Mouse (Mus musculus): ENCODE data around the gene Golim4. TPM values are rescaled to one million over a fixed set of nuclear protein-coding genes. Genes with fewer than 3 reads are reported as not detected.

The Golim4 gene
- polyA plus RNA-seq, 1 experiment, result 10.4 TPM

DNA sequence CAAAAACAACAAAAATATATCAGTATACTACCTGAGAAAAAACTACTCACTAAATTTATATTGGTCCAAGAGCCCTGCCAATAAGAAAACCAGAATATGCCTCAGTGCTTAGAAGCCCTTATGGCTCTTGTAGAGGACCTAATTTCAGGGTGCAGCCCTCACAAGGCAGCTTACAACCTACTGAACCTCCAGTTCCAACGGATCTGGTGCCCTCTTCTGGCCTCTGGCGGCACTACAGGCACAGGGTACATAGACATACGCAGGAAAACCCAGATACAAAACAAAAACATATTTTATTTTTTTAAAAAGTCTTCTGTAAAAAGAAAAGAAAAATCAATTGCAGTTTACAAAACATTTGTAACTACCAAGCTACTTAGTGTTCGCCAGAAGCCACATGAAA lies 95.1 kb downstream of the Golim4 start:
- peak; percentile 37 to 74 for DNase-seq (ENCODE audit: low read depth in 1 of 2, low spot score in 2 of 2)
- Histone ChIP-seq H3K27me3 (ENCODE audit: control insufficient read depth, insufficient read depth, low read length) (no peaks in the 10 kb centered on the region), H3K4me1 (ENCODE audit: control insufficient read depth, insufficient read depth, insufficient read length) (no peaks in the 10 kb centered on the region), H3K4me3 (ENCODE audit: extremely low read depth, insufficient read depth, insufficient read length) (no peak overlapping the region), H3K36me3 (ENCODE audit: control insufficient read depth, insufficient read depth, low read length) (no peaks in the 10 kb centered on the region), H3K27ac (ENCODE audit: insufficient read depth, low read length) (no peak overlapping the region)
- WGBS, result 28% methylated on average over 4 of the region's 4 CpGs
- no peak for TF ChIP-seq POLR2A (IDR thresholded peaks at IDR 0.05; ENCODE audit: low read depth, low read length)
- TF ChIP-seq CTCF (IDR thresholded peaks at IDR 0.05; ENCODE audit: extremely low read depth, insufficient read depth, insufficient read length, insufficient replicate concordance), result peak; percentile 85; the same call in 1 of the 2 replicates

DNA sequence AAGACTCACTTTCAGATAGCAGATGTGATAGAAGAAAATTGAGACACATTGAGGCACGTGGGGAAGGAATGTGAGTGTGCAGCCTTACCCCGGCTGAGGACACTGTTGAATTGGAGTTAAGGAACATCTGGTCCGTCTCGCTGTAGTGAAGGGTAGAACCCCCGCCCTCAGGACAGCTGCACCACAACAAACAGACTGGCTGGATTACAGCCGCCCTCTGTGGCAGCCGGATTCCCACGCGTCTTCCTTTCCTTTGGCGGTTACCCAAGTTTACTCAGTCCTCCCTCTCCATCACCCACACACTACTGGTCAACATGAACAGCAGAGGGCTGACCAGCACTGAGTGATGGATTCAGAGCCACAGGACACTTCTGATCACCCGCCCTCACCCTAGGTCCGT lies 96.0 kb downstream of the Golim4 start:
- Histone ChIP-seq H3K27me3 (ENCODE audit: control insufficient read depth, insufficient read depth, low read length) (no peaks in the 10 kb centered on the region), H3K36me3 (ENCODE audit: control insufficient read depth, insufficient read depth, low read length) (no peaks in the 10 kb centered on the region), H3K27ac (ENCODE audit: insufficient read depth, low read length) (no peak overlapping the region), H3K4me1 (ENCODE audit: control insufficient read depth, insufficient read depth, insufficient read length) (no peaks in the 10 kb centered on the region), H3K4me3 (ENCODE audit: extremely low read depth, insufficient read depth, insufficient read length) (no peak overlapping the region)
- no peak for TF ChIP-seq CTCF (IDR thresholded peaks at IDR 0.05; ENCODE audit: extremely low read depth, insufficient read depth, insufficient read length, insufficient replicate concordance)
- no peak for TF ChIP-seq POLR2A (IDR thresholded peaks at IDR 0.05; ENCODE audit: low read depth, low read length)
- no peak for DNase-seq (ENCODE audit: low read depth in 1 of 2, low spot score in 2 of 2)
- 77% methylated on average over 12 of the region's 12 CpGs for WGBS

DNA sequence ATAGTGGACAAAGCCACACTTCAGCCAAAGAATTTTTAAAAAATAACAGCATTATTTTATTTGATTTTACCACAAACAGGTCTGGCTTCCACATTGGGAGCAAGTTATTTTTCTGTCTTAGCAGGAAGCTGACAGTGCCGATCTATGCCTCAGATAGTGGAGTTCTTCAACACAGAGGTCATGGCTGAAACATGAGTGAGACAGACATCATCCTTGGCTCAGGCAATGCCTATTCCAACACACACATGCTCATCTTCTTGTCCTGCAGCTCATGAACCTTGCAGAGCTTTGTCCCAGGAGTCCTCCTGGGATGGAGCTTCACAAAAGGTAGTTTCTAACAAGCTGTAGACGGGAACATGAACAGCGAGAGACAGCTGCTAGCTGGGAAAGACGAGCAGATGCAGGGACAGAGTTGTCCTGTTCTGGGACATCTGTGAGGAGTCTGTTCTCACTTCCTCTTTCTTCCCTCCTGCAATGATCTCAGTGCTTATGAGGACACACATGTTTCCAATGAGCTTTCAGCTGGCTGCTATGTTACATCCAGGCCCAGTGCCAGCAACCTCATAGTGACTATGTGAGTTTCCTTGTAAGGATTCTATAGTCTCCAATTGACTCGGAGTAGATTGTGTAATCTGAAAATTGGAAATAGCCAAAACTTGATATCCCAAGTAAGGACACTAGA lies 121.3 kb downstream of the Golim4 start:
- H3K36me3 ChIP-seq (ENCODE audit: control insufficient read depth, insufficient read depth, low read length), result no peaks in the 10 kb centered on the region
- 37% methylated on average over 5 of the region's 5 CpGs for WGBS
- H3K27ac ChIP-seq (ENCODE audit: insufficient read depth, low read length), result no peak overlapping the region
- DNase-seq (ENCODE audit: low read depth in 1 of 2, low spot score in 2 of 2), result peak in 1 of 2 experiments; percentile 5
- no peak for TF ChIP-seq POLR2A (IDR thresholded peaks at IDR 0.05; ENCODE audit: low read depth, low read length)
- no peak for TF ChIP-seq CTCF (IDR thresholded peaks at IDR 0.05; ENCODE audit: extremely low read depth, insufficient read depth, insufficient read length, insufficient replicate concordance)
- no peak overlapping the region for H3K4me3 ChIP-seq (ENCODE audit: extremely low read depth, insufficient read depth, insufficient read length)
- peaks cover 10% of the 10 kb centered on the region for H3K4me1 ChIP-seq (ENCODE audit: control insufficient read depth, insufficient read depth, insufficient read length)
- no peaks in the 10 kb centered on the region for H3K27me3 ChIP-seq (ENCODE audit: control insufficient read depth, insufficient read depth, low read length)

DNA sequence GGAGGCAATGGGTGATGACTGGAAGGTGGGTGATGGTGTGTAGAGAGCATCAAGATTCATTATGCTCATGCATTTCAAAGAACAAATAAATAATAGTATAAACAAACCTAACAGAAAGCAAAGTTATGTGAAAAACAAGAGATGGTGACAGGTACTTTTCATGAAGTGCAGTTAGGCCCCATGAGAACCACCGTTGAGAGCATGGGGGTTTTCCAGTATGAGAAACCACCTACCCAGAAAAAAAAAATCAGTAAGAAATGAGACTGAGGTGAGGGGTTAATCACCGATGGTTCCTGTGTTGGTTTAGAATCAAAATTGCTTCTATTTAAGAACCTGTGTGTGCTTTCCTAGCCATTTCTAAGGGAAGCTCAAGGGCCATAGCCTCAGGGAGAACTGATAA lies 121.9 kb downstream of the Golim4 start:
- TF ChIP-seq CTCF (IDR thresholded peaks at IDR 0.05; ENCODE audit: extremely low read depth, insufficient read depth, insufficient read length, insufficient replicate concordance) (no peak), POLR2A (IDR thresholded peaks at IDR 0.05; ENCODE audit: low read depth, low read length) (no peak)
- no peak for DNase-seq (ENCODE audit: low read depth in 1 of 2, low spot score in 2 of 2)
- H3K36me3 ChIP-seq (ENCODE audit: control insufficient read depth, insufficient read depth, low read length), result no peaks in the 10 kb centered on the region
- no peaks in the 10 kb centered on the region for H3K27me3 ChIP-seq (ENCODE audit: control insufficient read depth, insufficient read depth, low read length)
- no peak overlapping the region for H3K27ac ChIP-seq (ENCODE audit: insufficient read depth, low read length)
- no peak overlapping the region for H3K4me3 ChIP-seq (ENCODE audit: extremely low read depth, insufficient read depth, insufficient read length)
- 24% methylated on average over 2 of the region's 2 CpGs for WGBS
- H3K4me1 ChIP-seq (ENCODE audit: control insufficient read depth, insufficient read depth, insufficient read length), result peaks cover 10% of the 10 kb centered on the region

Other genes with a start within 250 kb of the Golim4 start
- gene Gm29133, start 208.8 kb downstream of the Golim4 start, polyA plus RNA-seq (2012; rRNA removed), result not detected in 2 replicates
- not detected in 2 replicates for gene Fstl5, start 117.3 kb upstream of the Golim4 start, polyA plus RNA-seq (2012; rRNA removed)